Mouse (Mus musculus) stomach, postnatal 0 days (tissue): ENCODE data around the gene Tprn. TPM values are rescaled to one million over a fixed set of nuclear protein-coding genes. Genes with fewer than 3 reads are reported as not detected.

Source experiments
- ATAC-seq: fragments of 200-750 bp; cut with Nextera tagmentation; 2 replicates; pipeline ENCODE4 v1.8.0; 2017; ENCODE audit not compliant: low FRiP score, low TSS enrichment
- DNase-seq: peaks from one replicate; pipeline ENCODE4 v3.0.0-alpha.2; 2016; ENCODE audit warnings: low spot score
- H3K27ac ChIP-seq: fragments of 300-500 bp; sonication (generic); replicated peaks from 2 replicates; pipeline ENCODE4 v1.5.1; 2014; ENCODE audit warnings: mild to moderate bottlenecking, control low read depth
- H3K27me3 ChIP-seq: fragments of 300-500 bp; sonication (generic); 2 replicates; pipeline ENCODE4 v1.6.1; 2014; ENCODE audit warnings: low read length; ENCODE audit not compliant: control insufficient read depth, insufficient read depth
- H3K36me3 ChIP-seq: fragments of 300-500 bp; sonication (generic); 2 replicates; pipeline ENCODE4 v1.6.1; 2014; ENCODE audit warnings: low read length, mixed read lengths; ENCODE audit not compliant: control insufficient read depth, insufficient read depth
- H3K4me1 ChIP-seq: fragments of 300-500 bp; sonication (generic); replicated peaks from 2 replicates; pipeline ENCODE4 v1.6.1; 2014; ENCODE audit warnings: antibody characterized with exemption; ENCODE audit not compliant: control insufficient read depth, insufficient read depth
- H3K4me2 ChIP-seq: fragments of 300-500 bp; sonication (generic); replicated peaks from 2 replicates; pipeline ENCODE4 v1.6.1; 2014; ENCODE audit warnings: low read depth, mild to moderate bottlenecking, control low read depth, moderate library complexity
- H3K4me3 ChIP-seq: fragments of 300-500 bp; sonication (generic); 2 replicates; pipeline ENCODE4 v1.5.1; 2014; ENCODE audit warnings: low read depth, low read length, control low read depth
- H3K9ac ChIP-seq: fragments of 300-500 bp; sonication (generic); 2 replicates; pipeline ENCODE4 v1.6.1; 2014; ENCODE audit warnings: mild to moderate bottlenecking, low read length, control low read depth, mixed read lengths
- H3K9me3 ChIP-seq: fragments of 300-500 bp; sonication (generic); 2 replicates; pipeline ENCODE4 v1.6.1; 2016; ENCODE audit warnings: low read length; ENCODE audit not compliant: control insufficient read depth
- CTCF ChIP-seq: IDR thresholded peaks from 2 replicates; pipeline ENCODE4 v1.5.1; 2016; ENCODE audit warnings: antibody characterized with exemption, low read depth, mild to moderate bottlenecking, moderate library complexity
- EP300 ChIP-seq: optimal IDR thresholded peaks from 2 replicates; pipeline ENCODE3; 2016; ENCODE audit warnings: antibody characterized with exemption
- WGBS: fragments of 180-500 bp; shearing (Covaris S2); extraction: QIAGEN DNeasy Blood & Tissue Kit; methylation state at CpG from one replicate; pipeline ENCODE4 v1.1.7; 2014; 5-methylcytosine and 5-hydroxymethylcytosine counted together
- polyA plus RNA-seq: library from polyadenylated mRNA; unstranded; fragments of >200 nt; fragmentation: Nextera tagmentation; extraction: Ambion mirVana; gene quantifications from 2 replicates; pipeline ENCODE4 v1.2.1, GENCODE M21; 2015

Gene Tprn
- polyA plus RNA-seq, 1 experiment from 2014 or later, result 17.4 TPM

DNA sequence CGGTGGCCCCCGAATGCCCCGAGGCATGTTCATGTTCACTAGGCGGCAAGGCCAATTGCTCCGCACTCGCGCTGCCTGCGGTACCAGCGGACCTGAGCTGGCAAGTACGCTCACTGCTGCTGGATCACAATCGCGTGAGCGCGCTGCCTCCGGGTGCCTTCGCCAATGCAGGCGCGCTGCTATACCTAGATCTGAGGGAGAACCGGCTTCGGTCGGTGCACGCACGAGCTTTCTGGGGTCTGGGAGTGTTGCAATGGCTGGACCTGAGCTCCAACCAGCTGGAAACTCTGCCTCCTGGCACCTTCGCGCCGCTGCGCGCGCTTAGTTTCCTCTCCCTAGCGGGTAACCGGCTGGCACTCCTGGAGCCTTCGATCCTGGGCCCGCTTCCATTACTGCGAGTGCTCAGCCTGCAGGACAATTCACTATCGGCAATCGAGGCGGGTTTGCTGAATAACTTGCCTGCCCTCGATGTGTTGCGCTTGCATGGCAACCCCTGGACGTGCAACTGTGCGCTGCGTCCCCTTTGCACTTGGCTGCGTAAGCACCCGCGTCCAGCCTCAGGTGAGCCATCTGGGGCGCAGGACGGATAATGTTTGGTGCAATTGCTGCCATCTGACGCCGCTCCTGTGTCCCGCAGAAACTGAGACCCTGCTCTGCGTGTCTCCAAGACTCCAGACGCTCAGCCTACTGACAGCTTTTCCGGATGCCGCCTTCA lies 27.8 kb downstream of the Tprn start:
- TF ChIP-seq CTCF, result no peak
- TF ChIP-seq EP300, result no peak
- Histone ChIP-seq H3K4me1 (peaks cover 8% of the 10 kb centered on the region; the same call in 1 of the 2 replicates), H3K9me3 (no peaks in the 10 kb centered on the region), H3K4me2 (peak overlapping the region; percentile 70), H3K27me3 (peaks cover 8% of the 10 kb centered on the region; the same call in 1 of the 2 replicates), H3K36me3 (no peaks in the 10 kb centered on the region), H3K27ac (peak overlapping the region; percentile 81), H3K9ac (peak overlapping the region; percentile 23), H3K4me3 (peak overlapping the region; percentile 38)
- DNase-seq (peak; percentile 45), ATAC-seq (no peak)
- 1% methylated on average over 54 of the region's 54 CpGs for WGBS

DNA sequence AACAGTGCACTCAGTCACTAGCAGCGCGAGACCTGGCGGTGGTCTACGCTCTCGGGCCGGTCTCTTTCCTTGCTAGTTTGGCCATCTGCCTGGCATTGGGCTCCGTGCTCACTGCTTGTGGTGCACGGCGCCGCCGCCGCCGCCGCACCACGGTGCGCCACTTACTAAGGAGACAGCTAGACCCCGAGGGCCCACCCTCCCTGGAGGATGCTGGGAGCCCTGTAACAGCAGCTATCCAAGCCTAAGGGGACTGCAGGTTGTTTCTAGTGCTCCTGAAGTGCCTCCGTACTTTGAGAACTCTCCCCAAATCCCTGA lies 28.4 kb downstream of the Tprn start:
- Histone ChIP-seq H3K27me3 (peaks cover 8% of the 10 kb centered on the region; the same call in 1 of the 2 replicates), H3K27ac (peak overlapping the region; percentile 13; the same call in 1 of the 2 replicates), H3K9ac (peak overlapping the region; percentile 23; the same call in 1 of the 2 replicates), H3K4me3 (peak overlapping the region; percentile 38), H3K4me2 (peak overlapping the region; percentile 70), H3K9me3 (no peaks in the 10 kb centered on the region), H3K36me3 (no peaks in the 10 kb centered on the region), H3K4me1 (peaks cover 8% of the 10 kb centered on the region; the same call in 1 of the 2 replicates)
- ATAC-seq (no peak), DNase-seq (peak; percentile 35)
- WGBS, result 3% methylated on average over 18 of the region's 18 CpGs
- no peak for TF ChIP-seq CTCF
- no peak for TF ChIP-seq EP300

DNA sequence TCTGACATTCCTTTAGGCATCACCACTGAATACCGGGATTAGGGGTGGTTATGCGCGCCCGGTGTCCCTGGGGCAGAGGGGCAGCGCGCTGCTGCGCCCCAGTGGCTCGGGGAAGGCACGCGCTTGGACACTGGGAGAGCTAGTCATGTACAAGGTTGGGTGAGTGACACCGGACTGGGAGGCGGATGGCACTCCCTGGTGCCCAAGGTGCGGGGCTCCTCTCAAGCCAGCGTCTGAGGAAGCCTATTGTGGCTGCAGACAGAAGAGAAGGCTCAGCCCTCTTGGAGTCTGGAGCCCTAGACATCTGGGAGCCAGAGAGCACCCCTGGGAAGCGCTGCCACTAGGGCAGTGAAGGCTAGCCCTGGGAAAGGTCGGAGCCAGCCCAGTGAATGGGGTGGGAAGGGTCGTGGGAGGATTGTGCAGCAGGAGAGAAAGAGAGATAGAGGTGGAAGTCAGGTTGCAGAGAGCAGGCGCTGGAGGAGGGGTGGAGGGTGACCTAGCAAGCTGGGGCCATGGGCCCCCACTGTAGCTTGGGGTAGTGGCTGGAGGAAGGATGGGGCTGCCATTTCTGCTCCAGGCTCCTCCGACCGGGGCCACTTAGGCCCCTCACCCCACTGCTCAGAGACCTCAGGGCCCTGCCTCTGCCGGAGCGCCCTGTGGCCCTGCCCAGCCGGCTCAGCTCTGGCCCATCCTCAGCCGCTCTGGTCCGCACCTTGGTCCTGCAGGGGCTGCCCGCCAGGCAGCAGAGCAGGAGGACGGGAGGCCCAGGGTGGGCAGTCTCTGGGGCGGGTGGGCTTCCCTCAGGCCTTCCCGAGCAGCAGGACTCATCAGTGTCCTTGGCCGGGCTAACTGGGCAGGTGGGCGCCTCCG lies 29.0 kb downstream of the Tprn start:
- Histone ChIP-seq H3K4me3 (peak overlapping the region; percentile 38), H3K27ac (peak overlapping the region; percentile 30; the same call in 1 of the 2 replicates), H3K36me3 (no peaks in the 10 kb centered on the region), H3K27me3 (peaks cover 8% of the 10 kb centered on the region; the same call in 1 of the 2 replicates), H3K4me1 (peaks cover 8% of the 10 kb centered on the region; the same call in 1 of the 2 replicates), H3K4me2 (peak overlapping the region; percentile 70), H3K9ac (peak overlapping the region; percentile 23), H3K9me3 (no peaks in the 10 kb centered on the region)
- 8% methylated on average over 31 of the region's 32 CpGs for WGBS
- no peak for ATAC-seq
- peak; percentile 48 for DNase-seq
- no peak for TF ChIP-seq EP300
- TF ChIP-seq CTCF, result peak; percentile 27; the same call in 1 of the 2 replicates

DNA sequence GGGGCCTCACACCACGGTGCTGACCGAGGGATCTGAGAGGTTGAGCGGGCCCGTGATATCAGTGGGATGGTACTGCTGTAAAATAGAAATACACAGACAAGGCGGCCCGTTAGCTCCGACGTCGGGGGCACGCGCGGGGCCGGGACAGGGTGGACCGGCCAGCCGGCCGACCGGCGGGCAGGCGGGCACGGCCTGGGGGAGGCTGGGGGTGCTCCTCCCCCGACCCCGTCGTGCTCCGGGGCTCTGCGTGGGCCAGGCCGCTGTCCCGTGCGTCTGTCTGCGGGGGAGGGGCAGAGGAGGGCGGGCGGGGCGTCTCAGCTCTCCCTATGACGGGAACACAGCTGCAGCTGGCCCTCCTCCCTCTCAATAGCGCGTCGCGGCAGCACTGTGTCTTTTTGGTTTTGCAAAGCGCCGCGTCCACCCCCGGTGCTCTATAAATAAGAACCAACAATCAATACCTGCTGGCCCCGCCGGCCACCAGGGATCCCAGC lies 29.7 kb downstream of the Tprn start:
- 4% methylated on average over 41 of the region's 43 CpGs for WGBS
- Histone ChIP-seq H3K36me3 (no peaks in the 10 kb centered on the region), H3K4me2 (peak overlapping the region; percentile 70), H3K9me3 (no peaks in the 10 kb centered on the region), H3K4me1 (peaks cover 8% of the 10 kb centered on the region; the same call in 1 of the 2 replicates), H3K9ac (peak overlapping the region; percentile 23), H3K27ac (no peak overlapping the region), H3K27me3 (peaks cover 8% of the 10 kb centered on the region; the same call in 1 of the 2 replicates), H3K4me3 (peak overlapping the region; percentile 38)
- TF ChIP-seq CTCF (no peak), EP300 (no peak)
- ATAC-seq, result no peak; the same call in 1 of the 2 replicates
- peak; percentile 66 for DNase-seq

DNA sequence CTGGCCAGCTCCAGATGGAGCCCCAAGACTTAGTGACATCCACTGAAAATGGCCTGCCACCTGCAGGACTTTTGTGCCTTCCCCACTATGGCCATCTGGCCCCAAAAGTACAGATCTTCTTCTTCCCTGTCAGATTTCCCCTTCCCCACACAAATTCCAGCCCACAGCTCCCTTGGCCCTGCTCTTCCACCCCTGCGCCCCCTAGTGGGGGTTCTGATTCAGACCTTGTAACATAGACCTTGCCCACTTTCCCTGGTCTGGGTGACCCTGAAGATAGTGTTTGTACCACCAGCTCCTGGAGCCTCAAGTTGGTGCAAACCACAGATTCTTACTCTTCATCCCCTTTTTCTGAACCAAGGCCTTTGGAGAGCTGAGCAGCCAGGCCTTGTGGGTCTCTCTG lies 30.4 kb downstream of the Tprn start:
- Histone ChIP-seq H3K36me3 (no peaks in the 10 kb centered on the region), H3K4me1 (peaks cover 8% of the 10 kb centered on the region; the same call in 1 of the 2 replicates), H3K9me3 (no peaks in the 10 kb centered on the region), H3K4me3 (peak overlapping the region; percentile 38; the same call in 1 of the 2 replicates), H3K27ac (no peak overlapping the region), H3K9ac (peak overlapping the region; percentile 23; the same call in 1 of the 2 replicates), H3K4me2 (peak overlapping the region; percentile 70), H3K27me3 (peaks cover 8% of the 10 kb centered on the region; the same call in 1 of the 2 replicates)
- DNase-seq, result peak; percentile 84
- TF ChIP-seq CTCF (peak; percentile 93), EP300 (no peak)
- no peak; the same call in 1 of the 2 replicates for ATAC-seq
- 0% methylated on average over 1 of the region's 1 CpGs for WGBS
